Mouse (Mus musculus) layer of hippocampus, adult 6 months (tissue): ENCODE measurements around the gene Smok2b. TPM values are rescaled to one million over a fixed set of nuclear protein-coding genes. Genes with fewer than 3 reads are reported as not detected.

Source experiments
- long read RNA-seq, 2 experiments: library from polyadenylated mRNA; unstranded; transcript quantifications; one replicate each; pipeline ENCODE4 v2.0.0; 2019 to 2020
- polyA plus RNA-seq: library from polyadenylated mRNA; unstranded; fragments of <200 nt; fragmentation: Nextera tagmentation; gene quantifications from 2 replicates; pipeline ENCODE4 v1.2.3, GENCODE M21; 2021

The Smok2b gene
- polyA plus RNA-seq = not detected in 2 replicates
- long read RNA-seq, experiment 1 = 0 reads
- long read RNA-seq, experiment 2 = 0 reads

GRCm38 (mm10) chr17:13229957-13230356 is at the start of gene Smok2b:
TSS of gene Smok2b (plus strand) at chr17:13230257.

GRCm38 (mm10) chr17:13220888-13221287 is 9.2 kb upstream of the Smok2b start, which contains the start of gene Smok2a:
TSS of gene Smok2a (plus strand) at chr17:13221188.

Other genes with a start within 250 kb of the Smok2b start
- gene Wtap, start 236.1 kb upstream of the Smok2b start, polyA plus RNA-seq = 52.3 and 72.0 TPM in 2 replicates
- 249 and 282 TPM in 2 replicates for gene Sod2, start 223.4 kb upstream of the Smok2b start, polyA plus RNA-seq
- not detected in 2 replicates for gene Gpr31b, start 178.0 kb upstream of the Smok2b start, polyA plus RNA-seq
- gene Tcp10b, start 169.2 kb upstream of the Smok2b start, polyA plus RNA-seq = 0.14 and 0.31 TPM in 2 replicates
- gene Unc93a, start 98.4 kb upstream of the Smok2b start, polyA plus RNA-seq = 0.06 TPM in 1 of 2 replicates, not detected in the other
- not detected in 2 replicates for gene Smok2a, start 9.1 kb upstream of the Smok2b start, polyA plus RNA-seq
- gene Tcp10c, start 124.3 kb downstream of the Smok2b start, polyA plus RNA-seq = not detected in 2 replicates